Mouse (Mus musculus): ENCODE measurements around the gene Nlrx1. TPM values are rescaled to one million over a fixed set of nuclear protein-coding genes. Genes with fewer than 3 reads are reported as not detected.

The Nlrx1 gene
- 5.2 to 8.8 TPM (median 6.3 TPM) in 4 replicates for total RNA-seq (2023; ENCODE audit: inconsistent age)

GRCm38 (mm10) chr9:44268432-44268831, at the start of gene Nlrx1:
Nlrx1 (minus strand) TSS chr9:44268599.

GRCm38 (mm10) chr9:44305466-44306079, 37.2 kb upstream of the Nlrx1 start, which contains the start of gene Hinfp:
Hinfp (minus strand) TSS chr9:44305671.

GRCm38 (mm10) chr9:44288076-44288958, 19.9 kb upstream of the Nlrx1 start, which contains the start of gene Abcg4:
Abcg4 (minus strand) TSS chr9:44288615.

GRCm38 (mm10) chr9:44251314-44251713, 17.1 kb downstream of the Nlrx1 start, which contains the start of gene Pdzd3:
Pdzd3 (minus strand) TSS chr9:44251471.

GRCm38 (mm10) chr9:44240399-44240798, 28.0 kb downstream of the Nlrx1 start, which contains the start of gene Ccdc153:
Ccdc153 (plus strand) TSS chr9:44240676.

GRCm38 (mm10) chr9:44233802-44234478, 34.5 kb downstream of the Nlrx1 start, which contains the start of gene Cbl:
Cbl (minus strand) TSS chr9:44234049.

Other genes starting within 250 kb of the Nlrx1 start
- gene Thy1, start 225.2 kb downstream of the Nlrx1 start, total RNA-seq (2023; ENCODE audit: inconsistent age): 1.1 to 3.8 TPM (median 1.7 TPM) in 4 replicates
- 15.2 to 23.6 TPM (median 16.0 TPM) in 4 replicates for gene Usp2, start 201.6 kb downstream of the Nlrx1 start, total RNA-seq (2023; ENCODE audit: inconsistent age)
- 0.24 to 0.78 TPM in 2 of 4 replicates, not detected in the others for gene Mfrp, start 166.9 kb downstream of the Nlrx1 start, total RNA-seq (2023; ENCODE audit: inconsistent age)
- gene C1qtnf5, start 161.4 kb downstream of the Nlrx1 start, total RNA-seq (2023; ENCODE audit: inconsistent age): 0.61 to 1.0 TPM in 2 of 4 replicates, not detected in the others
- 0.22 to 0.39 TPM in 2 of 4 replicates, not detected in the others for gene Gm49380, start 155.1 kb downstream of the Nlrx1 start, total RNA-seq (2023; ENCODE audit: inconsistent age)
- 20.9 to 25.0 TPM (median 21.7 TPM) in 4 replicates for gene Rnf26, start 155.1 kb downstream of the Nlrx1 start, total RNA-seq (2023; ENCODE audit: inconsistent age)
- gene Mcam, start 134.1 kb downstream of the Nlrx1 start, total RNA-seq (2023; ENCODE audit: inconsistent age): 0.32 to 1.6 TPM (median 0.39 TPM) in 4 replicates
- gene Cbl, start 34.5 kb downstream of the Nlrx1 start, total RNA-seq (2023; ENCODE audit: inconsistent age): 130 to 138 TPM (median 133 TPM) in 4 replicates
- not detected in 4 replicates for gene Ccdc153, start 27.9 kb downstream of the Nlrx1 start, total RNA-seq (2023; ENCODE audit: inconsistent age)
- gene Pdzd3, start 17.1 kb downstream of the Nlrx1 start, total RNA-seq (2023; ENCODE audit: inconsistent age): 0.22 to 0.26 TPM in 2 of 4 replicates, not detected in the others
- gene Abcg4, start 20.0 kb upstream of the Nlrx1 start, total RNA-seq (2023; ENCODE audit: inconsistent age): not detected in 4 replicates
- gene Hinfp, start 37.1 kb upstream of the Nlrx1 start, total RNA-seq (2023; ENCODE audit: inconsistent age): 53.5 to 73.3 TPM (median 58.7 TPM) in 4 replicates
- 13.1 to 19.2 TPM (median 17.3 TPM) in 4 replicates for gene C2cd2l, start 51.7 kb upstream of the Nlrx1 start, total RNA-seq (2023; ENCODE audit: inconsistent age)
- gene Dpagt1, start 57.4 kb upstream of the Nlrx1 start, total RNA-seq (2023; ENCODE audit: inconsistent age): 8.3 to 12.1 TPM (median 9.3 TPM) in 4 replicates
- gene H2afx, start 66.1 kb upstream of the Nlrx1 start, total RNA-seq (2023; ENCODE audit: inconsistent age): 41.9 to 44.6 TPM (median 42.6 TPM) in 4 replicates
- 15.8 to 19.8 TPM (median 18.8 TPM) in 4 replicates for gene Hmbs, start 75.6 kb upstream of the Nlrx1 start, total RNA-seq (2023; ENCODE audit: inconsistent age)
- gene Vps11, start 93.1 kb upstream of the Nlrx1 start, total RNA-seq (2023; ENCODE audit: inconsistent age): 61.3 to 72.7 TPM (median 65.5 TPM) in 4 replicates
- gene Hyou1, start 110.9 kb upstream of the Nlrx1 start, total RNA-seq (2023; ENCODE audit: inconsistent age): 83.2 to 119 TPM (median 87.9 TPM) in 4 replicates
- gene Slc37a4, start 128.3 kb upstream of the Nlrx1 start, total RNA-seq (2023; ENCODE audit: inconsistent age): 18.8 to 19.9 TPM (median 19.6 TPM) in 4 replicates
- 2,496 to 2,635 TPM (median 2,511 TPM) in 4 replicates for gene Rps25, start 138.5 kb upstream of the Nlrx1 start, total RNA-seq (2023; ENCODE audit: inconsistent age)
- 52.2 to 70.7 TPM (median 57.2 TPM) in 4 replicates for gene Trappc4, start 139.0 kb upstream of the Nlrx1 start, total RNA-seq (2023; ENCODE audit: inconsistent age)
- gene Ccdc84, start 150.0 kb upstream of the Nlrx1 start, total RNA-seq (2023; ENCODE audit: inconsistent age): 37.6 to 54.1 TPM (median 41.4 TPM) in 4 replicates
- 0.27 TPM in 1 of 4 replicates, not detected in the others for gene Foxr1, start 172.5 kb upstream of the Nlrx1 start, total RNA-seq (2023; ENCODE audit: inconsistent age)
- gene Upk2, start 186.4 kb upstream of the Nlrx1 start, total RNA-seq (2023; ENCODE audit: inconsistent age): not detected in 4 replicates
- gene Bcl9l, start 214.2 kb upstream of the Nlrx1 start, total RNA-seq (2023; ENCODE audit: inconsistent age): 88.8 to 97.2 TPM (median 89.9 TPM) in 4 replicates